Mouse (Mus musculus) kidney, embryonic 14.5 days (tissue): ENCODE results near the gene Tnfsf15. TPM values are rescaled to one million over a fixed set of nuclear protein-coding genes. Genes with fewer than 3 reads are reported as not detected.

ENCODE experiments used
- ATAC-seq: fragments of 200-750 bp; cut with Nextera tagmentation; 2 replicates; pipeline ENCODE4 v1.8.0; 2017; ENCODE audit warnings: moderate number of reproducible peaks, mild to moderate bottlenecking, moderate TSS enrichment, moderate library complexity; ENCODE audit not compliant: low FRiP score, low TSS enrichment
- H3K27ac ChIP-seq: fragments of 300-500 bp; sonication (generic); 2 replicates; pipeline ENCODE4 v1.5.1; 2014; ENCODE audit warnings: low read depth, mild to moderate bottlenecking, low read length, moderate library complexity, mixed read lengths
- H3K27me3 ChIP-seq: fragments of 300-500 bp; sonication (generic); 2 replicates; pipeline ENCODE4 v1.6.1; 2014; ENCODE audit warnings: mild to moderate bottlenecking, low read length; ENCODE audit not compliant: control insufficient read depth, insufficient read depth
- H3K36me3 ChIP-seq: fragments of 300-500 bp; sonication (generic); 2 replicates; pipeline ENCODE4 v1.6.1; 2014; ENCODE audit warnings: low read length, mixed read lengths; ENCODE audit not compliant: control insufficient read depth, insufficient read depth
- H3K4me1 ChIP-seq: fragments of 300-500 bp; sonication (generic); 2 replicates; pipeline ENCODE4 v1.6.1; 2014; ENCODE audit warnings: low read length, mixed read lengths; ENCODE audit not compliant: control insufficient read depth, insufficient read depth
- H3K4me2 ChIP-seq: fragments of 300-500 bp; sonication (generic); replicated peaks from 2 replicates; pipeline ENCODE4 v1.6.1; 2014; ENCODE audit warnings: low read depth, mild to moderate bottlenecking, low read length
- H3K4me3 ChIP-seq: fragments of 300-500 bp; sonication (generic); 2 replicates; pipeline ENCODE4 v1.5.1; 2014; ENCODE audit warnings: mild to moderate bottlenecking, low read length
- H3K9ac ChIP-seq: fragments of 300-500 bp; sonication (generic); 2 replicates; pipeline ENCODE4 v1.6.1; 2014; ENCODE audit warnings: low read depth, mild to moderate bottlenecking, low read length, moderate library complexity
- H3K9me3 ChIP-seq: fragments of 300-500 bp; sonication (generic); 2 replicates; pipeline ENCODE4 v1.6.1; 2016; ENCODE audit warnings: low read length; ENCODE audit not compliant: control insufficient read depth
- WGBS: fragments of 180-500 bp; shearing (Covaris S2); extraction: QIAGEN DNeasy Blood & Tissue Kit; methylation state at CpG from one replicate; pipeline ENCODE4 v1.1.7; 2014; 5-methylcytosine and 5-hydroxymethylcytosine counted together
- polyA plus RNA-seq: library from polyadenylated mRNA; unstranded; fragments of >200 nt; fragmentation: Nextera tagmentation; extraction: Ambion mirVana; gene quantifications from 2 replicates; pipeline ENCODE4 v1.2.1, GENCODE M21; 2014

Tnfsf15 gene
- polyA plus RNA-seq, 1 experiment from 2014 or later: 0.49 TPM

DNA sequence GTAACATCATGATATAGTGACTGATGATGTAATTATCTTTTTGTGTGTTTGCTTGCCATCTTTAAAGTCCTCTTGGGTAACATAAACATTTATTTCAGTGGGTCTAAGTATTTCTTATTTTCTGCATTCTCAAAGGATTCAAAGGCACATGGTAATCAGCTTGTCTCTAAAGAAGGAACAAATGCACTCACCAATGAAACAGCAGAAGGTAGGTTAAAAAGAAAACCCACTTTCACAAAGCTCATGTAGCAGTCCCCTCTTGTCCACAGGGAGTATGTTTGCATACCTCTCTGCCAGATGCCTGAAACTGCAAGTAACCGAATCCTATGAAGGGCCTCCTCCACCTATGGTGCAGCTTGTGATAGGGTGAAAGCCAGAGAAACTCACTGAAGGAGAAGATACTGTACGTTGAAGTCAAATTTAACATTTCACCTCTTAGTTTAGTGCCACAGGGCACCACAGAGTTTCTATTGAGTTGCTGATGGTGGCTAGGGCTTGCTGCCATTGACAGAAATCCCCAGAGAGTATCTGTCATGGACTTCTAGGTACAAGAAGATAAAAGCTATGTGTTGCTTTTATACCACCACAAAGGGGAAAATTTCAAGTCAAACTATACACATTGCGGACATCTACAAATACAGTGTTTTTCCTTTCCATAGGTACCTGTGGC, 3.3 kb upstream of the Tnfsf15 start:
- ATAC-seq: no peak
- Histone ChIP-seq H3K4me3 (no peak overlapping the region), H3K27ac (no peak overlapping the region), H3K9ac (no peak overlapping the region), H3K27me3 (no peaks in the 10 kb centered on the region), H3K4me2 (no peak overlapping the region), H3K36me3 (no peaks in the 10 kb centered on the region), H3K9me3 (no peaks in the 10 kb centered on the region), H3K4me1 (peaks cover 20% of the 10 kb centered on the region)
- 63% methylated on average over 3 of the region's 3 CpGs for WGBS

DNA sequence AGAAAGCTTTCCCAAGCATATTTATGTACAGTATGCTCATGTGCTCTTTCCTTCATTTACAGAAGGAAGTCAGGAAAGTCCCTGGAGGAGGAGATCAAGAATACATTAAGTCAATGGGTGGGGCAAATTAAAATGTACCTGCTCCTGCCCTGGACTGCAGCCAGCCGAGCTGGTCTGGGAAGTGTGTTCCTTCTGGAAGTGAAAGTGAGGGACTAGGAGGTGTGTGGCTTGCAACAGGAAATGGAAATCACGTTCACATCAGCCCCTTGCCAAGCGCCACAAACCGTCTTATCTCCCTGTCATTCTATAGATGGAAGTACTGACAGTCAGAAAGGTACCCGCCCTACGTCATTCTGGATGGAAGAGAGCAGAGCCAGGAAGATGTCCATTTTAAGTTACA, 358 bp upstream of the Tnfsf15 start:
- H3K36me3 ChIP-seq: no peaks in the 10 kb centered on the region
- H3K27me3 ChIP-seq: no peaks in the 10 kb centered on the region
- no peak overlapping the region for H3K9ac ChIP-seq
- no peak overlapping the region for H3K27ac ChIP-seq
- peaks cover 22% of the 10 kb centered on the region for H3K4me1 ChIP-seq
- ATAC-seq: no peak
- H3K4me2 ChIP-seq: no peak overlapping the region
- WGBS: 63% methylated on average over 6 of the region's 6 CpGs
- H3K4me3 ChIP-seq: no peak overlapping the region
- no peaks in the 10 kb centered on the region for H3K9me3 ChIP-seq

DNA sequence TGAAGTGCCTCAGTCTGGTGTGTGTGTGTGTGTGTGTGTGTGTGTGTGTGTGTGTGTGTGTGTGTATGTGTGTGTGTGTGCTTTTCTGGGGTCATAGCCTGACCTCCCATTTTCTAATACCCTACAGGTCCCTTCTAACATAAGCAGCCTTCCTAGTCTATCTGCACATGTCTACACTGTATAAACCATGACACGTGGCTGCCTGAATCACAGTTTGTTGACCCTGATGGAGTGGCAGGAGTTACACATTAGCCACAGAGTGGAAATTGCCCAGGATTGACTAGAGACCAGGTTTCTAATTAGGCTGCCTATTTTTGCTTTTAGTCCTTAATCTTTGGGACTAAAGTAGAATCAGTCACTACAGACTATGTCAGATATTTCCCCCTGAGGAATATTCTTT, 1.3 kb downstream of the Tnfsf15 start:
- ATAC-seq: no peak

DNA sequence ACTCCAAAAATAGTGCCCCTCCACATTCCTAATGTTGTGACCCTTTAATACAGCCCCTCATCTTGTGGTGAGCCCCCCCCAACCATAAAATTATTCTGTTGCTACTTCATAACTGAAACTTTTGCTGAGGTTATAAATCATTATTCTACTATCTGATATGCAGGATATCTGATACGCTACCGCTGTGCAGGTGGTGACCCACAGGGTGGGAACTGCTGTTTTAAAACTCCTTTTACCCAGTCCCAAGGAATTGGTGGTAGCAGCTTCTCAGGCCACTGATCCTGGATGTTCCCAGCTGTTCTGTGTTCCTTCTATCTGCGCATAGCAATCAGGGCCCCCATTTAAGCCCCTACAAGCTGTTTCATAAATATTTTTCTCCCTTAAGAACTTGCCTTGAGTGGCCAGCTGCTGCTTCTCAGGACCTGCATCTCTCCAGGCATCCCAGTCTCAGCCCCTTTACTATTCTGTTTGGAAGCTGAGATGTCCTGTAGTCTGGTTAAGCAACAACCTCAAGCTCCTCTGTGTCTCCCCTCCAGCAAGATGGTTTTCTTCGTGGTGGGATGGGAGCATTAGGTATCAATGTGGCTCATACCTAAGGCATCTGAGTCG, 2.0 kb downstream of the Tnfsf15 start:
- H3K27ac ChIP-seq: no peak overlapping the region
- H3K36me3 ChIP-seq: no peaks in the 10 kb centered on the region
- WGBS: 65% methylated on average over 5 of the region's 5 CpGs
- peaks cover 32% of the 10 kb centered on the region for H3K4me1 ChIP-seq
- H3K27me3 ChIP-seq: no peaks in the 10 kb centered on the region
- H3K9ac ChIP-seq: no peak overlapping the region
- H3K9me3 ChIP-seq: no peaks in the 10 kb centered on the region
- no peak overlapping the region for H3K4me2 ChIP-seq
- H3K4me3 ChIP-seq: no peak overlapping the region
- ATAC-seq: no peak

More for the DNA sequence above, 1.3 kb downstream of the Tnfsf15 start:
- Histone ChIP-seq H3K4me2 (no peak overlapping the region), H3K27me3 (no peaks in the 10 kb centered on the region), H3K4me3 (no peak overlapping the region), H3K36me3 (no peaks in the 10 kb centered on the region), H3K9me3 (no peaks in the 10 kb centered on the region), H3K27ac (no peak overlapping the region), H3K9ac (no peak overlapping the region), H3K4me1 (peaks cover 27% of the 10 kb centered on the region)
- 41% methylated on average over 1 of the region's 1 CpGs for WGBS

DNA sequence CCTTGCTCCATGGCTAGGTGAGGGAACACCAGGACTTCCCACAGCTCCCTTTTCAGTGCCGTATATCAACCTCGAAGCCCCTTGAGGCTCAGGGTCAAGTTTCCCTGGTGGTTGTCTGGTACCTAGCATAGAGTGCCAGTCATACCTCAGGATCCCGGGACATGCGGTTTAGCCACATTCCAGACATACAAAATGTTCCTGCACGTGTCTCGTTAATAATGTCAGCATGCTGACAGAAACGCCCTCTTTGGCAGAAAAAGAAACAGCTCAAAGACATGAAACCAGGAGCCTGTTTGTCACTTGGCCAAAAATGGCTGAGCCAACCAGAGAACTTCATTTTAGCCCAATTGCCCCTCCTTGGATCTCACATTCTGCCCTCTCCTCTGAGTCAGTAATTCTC, 2.8 kb downstream of the Tnfsf15 start:
- Histone ChIP-seq H3K4me1 (peaks cover 32% of the 10 kb centered on the region), H3K9ac (no peak overlapping the region), H3K27ac (no peak overlapping the region), H3K36me3 (no peaks in the 10 kb centered on the region), H3K4me3 (no peak overlapping the region), H3K4me2 (no peak overlapping the region), H3K9me3 (no peaks in the 10 kb centered on the region), H3K27me3 (no peaks in the 10 kb centered on the region)
- WGBS: 48% methylated on average over 7 of the region's 7 CpGs
- no peak for ATAC-seq

DNA sequence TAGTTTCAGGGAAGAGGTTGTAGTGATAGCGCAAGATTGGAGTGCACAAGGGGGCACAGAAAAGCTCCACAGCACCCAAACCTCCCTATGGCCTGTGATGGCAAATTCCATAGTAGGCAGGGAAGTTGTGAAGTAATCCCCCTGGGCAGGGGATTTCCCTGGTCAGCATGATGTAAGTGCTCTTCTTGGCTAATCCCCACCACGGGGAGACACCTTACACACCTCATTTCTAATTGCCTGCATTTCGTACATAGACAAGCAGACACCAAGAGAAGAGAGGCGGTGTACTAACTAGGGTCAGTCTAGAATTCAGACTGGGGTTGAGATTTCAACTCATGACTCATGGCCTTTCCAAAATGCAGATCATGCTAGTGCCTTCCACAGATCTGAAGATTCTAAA, 4.2 kb downstream of the Tnfsf15 start:
- Histone ChIP-seq H3K4me2 (no peak overlapping the region), H3K27ac (no peak overlapping the region), H3K9me3 (no peaks in the 10 kb centered on the region), H3K36me3 (no peaks in the 10 kb centered on the region), H3K4me1 (peaks cover 32% of the 10 kb centered on the region), H3K9ac (no peak overlapping the region), H3K4me3 (no peak overlapping the region), H3K27me3 (no peaks in the 10 kb centered on the region)
- ATAC-seq: no peak
- 87% methylated on average over 4 of the region's 4 CpGs for WGBS

DNA sequence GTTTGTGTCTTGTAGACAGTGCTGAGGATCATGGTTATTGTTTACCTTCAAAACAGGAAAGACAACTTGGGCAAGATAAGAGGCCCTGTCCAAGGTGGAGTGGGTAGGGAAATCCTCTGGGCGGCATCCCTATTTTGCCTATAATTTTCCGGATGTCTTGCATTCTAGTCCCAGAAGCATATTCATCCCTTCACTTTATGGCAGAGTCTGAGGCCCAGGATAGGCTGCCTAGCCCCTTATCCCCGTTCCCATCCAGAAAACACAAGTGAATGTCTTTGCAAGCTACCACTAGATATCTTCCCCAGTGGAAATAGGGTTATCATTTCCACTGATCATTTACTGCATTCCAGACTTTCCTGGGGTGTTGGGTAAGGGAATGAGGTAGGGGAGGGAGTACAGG, 4.9 kb downstream of the Tnfsf15 start:
- no peak overlapping the region for H3K4me2 ChIP-seq
- no peak overlapping the region for H3K27ac ChIP-seq
- H3K27me3 ChIP-seq: no peaks in the 10 kb centered on the region
- H3K4me3 ChIP-seq: no peak overlapping the region
- no peaks in the 10 kb centered on the region for H3K9me3 ChIP-seq
- H3K4me1 ChIP-seq: peaks cover 32% of the 10 kb centered on the region
- WGBS: 82% methylated on average over 3 of the region's 3 CpGs
- no peaks in the 10 kb centered on the region for H3K36me3 ChIP-seq
- no peak for ATAC-seq
- H3K9ac ChIP-seq: no peak overlapping the region

DNA sequence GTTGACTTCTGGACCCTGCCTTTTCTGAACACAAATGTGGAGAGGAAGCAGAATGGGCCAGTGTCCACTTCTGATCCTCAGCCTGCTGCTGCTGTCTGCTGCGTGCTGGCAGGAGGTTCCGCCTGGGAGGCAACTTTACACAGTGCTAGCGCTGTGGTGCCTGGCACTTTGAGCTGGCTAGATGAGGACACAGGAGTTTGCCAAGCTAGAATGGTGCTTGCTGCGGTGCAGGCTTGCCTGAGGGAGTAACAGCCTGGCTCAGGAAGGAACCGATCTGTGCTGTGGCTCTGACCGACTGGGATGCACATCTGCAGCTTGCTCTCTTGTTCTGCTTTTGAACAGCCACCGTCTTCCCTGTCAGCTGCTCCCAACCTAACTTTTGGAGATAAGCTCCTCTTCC, 5.4 kb downstream of the Tnfsf15 start:
- H3K27ac ChIP-seq: no peak overlapping the region
- H3K9me3 ChIP-seq: no peaks in the 10 kb centered on the region
- WGBS: 62% methylated on average over 7 of the region's 7 CpGs
- H3K36me3 ChIP-seq: no peaks in the 10 kb centered on the region
- H3K9ac ChIP-seq: no peak overlapping the region
- H3K4me1 ChIP-seq: peaks cover 29% of the 10 kb centered on the region
- H3K4me3 ChIP-seq: no peak overlapping the region
- no peak overlapping the region for H3K4me2 ChIP-seq
- no peaks in the 10 kb centered on the region for H3K27me3 ChIP-seq
- no peak for ATAC-seq

DNA sequence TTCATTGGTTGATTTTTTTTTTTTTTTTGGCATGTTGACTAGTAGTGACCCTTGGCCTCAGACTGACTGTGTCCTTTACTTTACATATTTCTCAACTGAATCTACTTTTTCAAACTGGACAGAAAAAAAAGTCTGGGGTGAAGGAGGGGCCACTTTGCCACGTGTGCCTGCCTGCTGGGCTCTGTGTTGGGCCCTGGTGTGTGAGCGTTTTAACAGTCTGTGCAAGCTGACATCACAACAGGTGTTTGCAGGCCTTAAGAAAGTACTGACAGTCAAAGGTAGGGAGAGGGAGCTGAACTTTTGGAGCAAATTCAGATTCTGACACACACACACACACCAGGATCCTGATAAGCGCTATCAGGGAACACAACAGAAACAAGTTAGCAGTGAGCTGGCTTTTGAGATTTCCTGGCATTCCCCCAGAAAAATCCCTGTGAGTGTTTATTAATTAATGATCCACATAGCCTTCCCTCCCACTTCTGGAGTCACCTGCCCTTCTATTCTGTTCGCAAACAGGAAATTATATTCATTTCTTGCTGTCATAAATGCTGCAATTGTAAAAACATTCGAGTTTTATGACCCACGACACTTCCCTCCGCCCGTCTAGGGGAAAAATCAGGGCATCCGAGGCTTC, 6.4 kb downstream of the Tnfsf15 start:
- Histone ChIP-seq H3K4me3 (no peak overlapping the region), H3K9ac (no peak overlapping the region), H3K9me3 (no peaks in the 10 kb centered on the region), H3K27me3 (no peaks in the 10 kb centered on the region), H3K4me1 (peaks cover 22% of the 10 kb centered on the region), H3K36me3 (no peaks in the 10 kb centered on the region), H3K27ac (no peak overlapping the region), H3K4me2 (no peak overlapping the region)
- WGBS: 36% methylated on average over 9 of the region's 9 CpGs
- ATAC-seq: no peak
